Mouse (Mus musculus) skeletal muscle tissue, adult 2 months (tissue): Measurements from ENCODE around the gene Cracr2a.
"Not testable (repeated sequence)": the region's sequence is repeated elsewhere in the genome, so short reads cannot be mapped to it uniquely, and the experiment has no call there.

Source experiments
- DNase-seq: peaks from one replicate; pipeline ENCODE4 v3.0.0-alpha.2; 2012; ENCODE audit warnings: low read depth, low spot score

The Cracr2a gene

GRCm38 (mm10) chr6:127561231-127562020 lies at the start of gene Cracr2a:
Cracr2a (plus strand) TSS chr6:127561338.
- DNase-seq, result peak; percentile 63

- not testable (repeated sequence) for DNase-seq
These were observed 47.4 kb upstream of the Cracr2a start for GRCm38 (mm10) chr6:127513776-127514175.

- DNase-seq, result no peak
These were observed 40.0 kb upstream of the Cracr2a start for GRCm38 (mm10) chr6:127521176-127521575.

GRCm38 (mm10) chr6:127522326-127522725 lies 38.8 kb upstream of the Cracr2a start:
- no peak for DNase-seq

- DNase-seq, result no peak
These were observed 36.7 kb upstream of the Cracr2a start for GRCm38 (mm10) chr6:127524442-127524841.

- no peak for DNase-seq
These were observed 32.5 kb upstream of the Cracr2a start for GRCm38 (mm10) chr6:127528625-127529024.

GRCm38 (mm10) chr6:127529451-127529850 lies 31.7 kb upstream of the Cracr2a start:
- DNase-seq, result peak; percentile 69

GRCm38 (mm10) chr6:127530206-127530605 lies 30.9 kb upstream of the Cracr2a start:
- no peak for DNase-seq

- no peak for DNase-seq
These were observed 29.5 kb upstream of the Cracr2a start for GRCm38 (mm10) chr6:127531412-127532205.

- DNase-seq, result no peak
These were observed 28.8 kb upstream of the Cracr2a start for GRCm38 (mm10) chr6:127532304-127532703.

- DNase-seq, result no peak
These were observed 27.4 kb upstream of the Cracr2a start for GRCm38 (mm10) chr6:127533766-127534165.

GRCm38 (mm10) chr6:127537035-127537434 lies 24.1 kb upstream of the Cracr2a start:
- no peak for DNase-seq

GRCm38 (mm10) chr6:127538118-127538517 lies 23.0 kb upstream of the Cracr2a start:
- DNase-seq, result no peak

GRCm38 (mm10) chr6:127539226-127539625 lies 21.9 kb upstream of the Cracr2a start:
- DNase-seq, result no peak

GRCm38 (mm10) chr6:127539659-127540058 lies 21.5 kb upstream of the Cracr2a start:
- no peak for DNase-seq

GRCm38 (mm10) chr6:127540517-127540916 lies 20.6 kb upstream of the Cracr2a start:
- DNase-seq, result no peak

GRCm38 (mm10) chr6:127541617-127542374 lies 19.3 kb upstream of the Cracr2a start:
- DNase-seq, result peak; percentile 44

- DNase-seq, result peak; percentile 6
These were observed 14.5 kb upstream of the Cracr2a start for GRCm38 (mm10) chr6:127546676-127547075.

- no peak for DNase-seq
These were observed 8.2 kb upstream of the Cracr2a start for GRCm38 (mm10) chr6:127552940-127553339.

- DNase-seq, result no peak
These were observed 5.6 kb upstream of the Cracr2a start for GRCm38 (mm10) chr6:127555553-127555952.

- DNase-seq, result no peak
These were observed 287 bp upstream of the Cracr2a start for GRCm38 (mm10) chr6:127560872-127561230.

GRCm38 (mm10) chr6:127563511-127563910 lies 2.4 kb downstream of the Cracr2a start:
- DNase-seq, result no peak
